Mouse (Mus musculus) layer of hippocampus, adult 2 months (tissue): ENCODE data around the gene Fmnl2. TPM values are rescaled to one million over a fixed set of nuclear protein-coding genes. Genes with fewer than 3 reads are reported as not detected.

Experiments used
- DNase-seq, 2 experiments: peaks; one replicate each; pipeline ENCODE4 v3.0.0; 2022; ENCODE audit warnings: low spot score in 2 of 2
- H3K27ac ChIP-seq: fragments of 200-600 bp; 2 replicates; pipeline ENCODE4 v1.8.1; 2022
- H3K4me3 ChIP-seq: fragments of 200-600 bp; 2 replicates; pipeline ENCODE4 v1.8.1; 2022; ENCODE audit warnings: mild to moderate bottlenecking
- CTCF ChIP-seq: fragments of 200-600 bp; conservative IDR thresholded peaks from 2 replicates; pipeline ENCODE4 v1.8.1; 2022; ENCODE audit warnings: antibody characterized with exemption, mild to moderate bottlenecking, moderate library complexity
- long read RNA-seq, 2 experiments: library from polyadenylated mRNA; stranded (forward); transcript quantifications; one replicate each; pipeline ENCODE4 v2.0.0; 2021; ENCODE audit warnings: borderline mapping rate in 2 of 2
- total RNA-seq, 2 experiments: library from RNA; stranded (reverse); gene quantifications; 2 replicates each; pipeline ENCODE4 v1.2.3; 2021

Fmnl2 gene
- 10 to 100 TPM; 42.4 to 44.0 TPM for total RNA-seq
- long read RNA-seq, experiment 1, partial matches to known transcripts = 1 of 5 reads
- long read RNA-seq, experiment 1, other reads (novel, unspliced or antisense) = 4 of 5 reads
- long read RNA-seq, experiment 2, partial matches to known transcripts = 2 of 3 reads
- long read RNA-seq, experiment 2, other reads (novel, unspliced or antisense) = 1 of 3 reads

GRCm38 (mm10) chr2:52857611-52858528, at the start of gene Fmnl2:
Fmnl2 (plus strand) TSS chr2:52857860.
- peak within 1 kb of the TSS; percentile 91 for H3K27ac ChIP-seq
- H3K4me3 ChIP-seq = peak within 1 kb of the TSS; percentile 96
- 0 out of 2 replicates have a peak, but pooled peaks have one; percentile 14 for TF ChIP-seq CTCF
- peak; percentile 69 to 76 for DNase-seq

- TF ChIP-seq CTCF = no peak
- Histone ChIP-seq H3K27ac (no peak overlapping the region), H3K4me3 (no peak overlapping the region)
- no peak for DNase-seq
Observed at GRCm38 (mm10) chr2:52809988-52810387, 47.7 kb upstream of the Fmnl2 start.

GRCm38 (mm10) chr2:52811691-52812090, 46.0 kb upstream of the Fmnl2 start:
- no peak overlapping the region for H3K27ac ChIP-seq
- H3K4me3 ChIP-seq = no peak overlapping the region
- no peak for DNase-seq
- peak; percentile 21; the same call in 1 of the 2 replicates for TF ChIP-seq CTCF

- no peak for TF ChIP-seq CTCF
- no peak overlapping the region for H3K27ac ChIP-seq
- peak; percentile 10 to 26 for DNase-seq
- no peak overlapping the region for H3K4me3 ChIP-seq
Observed at GRCm38 (mm10) chr2:52817341-52817740, 40.3 kb upstream of the Fmnl2 start.

GRCm38 (mm10) chr2:52818944-52819343, 38.7 kb upstream of the Fmnl2 start:
- H3K4me3 ChIP-seq = no peak overlapping the region
- TF ChIP-seq CTCF = no peak
- DNase-seq = no peak
- no peak overlapping the region for H3K27ac ChIP-seq

- TF ChIP-seq CTCF = no peak
- Histone ChIP-seq H3K27ac (no peak overlapping the region), H3K4me3 (no peak overlapping the region)
- DNase-seq = no peak
Observed at GRCm38 (mm10) chr2:52822214-52822613, 35.4 kb upstream of the Fmnl2 start.

GRCm38 (mm10) chr2:52828077-52828476, 29.6 kb upstream of the Fmnl2 start:
- no peak for TF ChIP-seq CTCF
- Histone ChIP-seq H3K4me3 (no peak overlapping the region), H3K27ac (no peak overlapping the region)
- no peak for DNase-seq

GRCm38 (mm10) chr2:52830513-52830912, 27.1 kb upstream of the Fmnl2 start:
- DNase-seq = no peak
- TF ChIP-seq CTCF = no peak
- H3K27ac ChIP-seq = no peak overlapping the region
- H3K4me3 ChIP-seq = no peak overlapping the region

GRCm38 (mm10) chr2:52831585-52831984, 26.1 kb upstream of the Fmnl2 start:
- no peak for DNase-seq
- no peak for TF ChIP-seq CTCF
- no peak overlapping the region for H3K4me3 ChIP-seq
- no peak overlapping the region for H3K27ac ChIP-seq

GRCm38 (mm10) chr2:52835726-52836125, 21.9 kb upstream of the Fmnl2 start:
- Histone ChIP-seq H3K27ac (no peak overlapping the region), H3K4me3 (no peak overlapping the region)
- TF ChIP-seq CTCF = no peak
- no peak for DNase-seq

GRCm38 (mm10) chr2:52839074-52839473, 18.6 kb upstream of the Fmnl2 start:
- no peak for TF ChIP-seq CTCF
- DNase-seq = no peak
- no peak overlapping the region for H3K4me3 ChIP-seq
- no peak overlapping the region for H3K27ac ChIP-seq

- Histone ChIP-seq H3K27ac (no peak overlapping the region), H3K4me3 (no peak overlapping the region)
- DNase-seq = no peak
- no peak for TF ChIP-seq CTCF
Observed at GRCm38 (mm10) chr2:52839868-52840267, 17.8 kb upstream of the Fmnl2 start.

- no peak overlapping the region for H3K27ac ChIP-seq
- TF ChIP-seq CTCF = no peak
Observed at GRCm38 (mm10) chr2:52843861-52844260, 13.8 kb upstream of the Fmnl2 start.

More at GRCm38 (mm10) chr2:52843861-52844260, 13.8 kb upstream of the Fmnl2 start:
- DNase-seq = no peak
- no peak overlapping the region for H3K4me3 ChIP-seq
